Mouse (Mus musculus) stomach, postnatal 0 days (tissue): Measurements from ENCODE around the gene Phf19.

Experiments
- CTCF ChIP-seq: IDR thresholded peaks from 2 replicates; pipeline ENCODE4 v1.5.1; 2016; ENCODE audit warnings: antibody characterized with exemption, low read depth, mild to moderate bottlenecking, moderate library complexity
- EP300 ChIP-seq: optimal IDR thresholded peaks from 2 replicates; pipeline ENCODE3; 2016; ENCODE audit warnings: antibody characterized with exemption

GRCm38 (mm10) chr2:34914823-34915082 is 927 bp upstream of the Phf19 start:
- no peak for TF ChIP-seq CTCF
- no peak for TF ChIP-seq EP300
